Mouse (Mus musculus): ENCODE measurements at regions not wholly inside any gene's neighbourhood (a gene's known extent, or its start where the extent isn't known, plus 50 kb on each side); places are given as distances from the start of the nearest gene placed in this dataset.

- H3K4me1 ChIP-seq (replicated peaks; ENCODE audit: control insufficient read depth, insufficient read depth, low read length) = no peaks in the 10 kb centered on the region
- 43% methylated on average over 2 of the region's 2 CpGs for WGBS
Observed at GRCm38 (mm10) chr6:44092336-44092735, 426.3 kb upstream of the Tpk1 start.

GRCm38 (mm10) chr6:44081922-44082552 lies 416.0 kb upstream of the Tpk1 start:
- Histone ChIP-seq H3K36me3 (ENCODE audit: control insufficient read depth, insufficient read depth) (no peaks in the 10 kb centered on the region), H3K9ac (replicated peaks; ENCODE audit: low read depth, low read length) (no peak overlapping the region), H3K27ac (ENCODE audit: low read length) (no peak overlapping the region), H3K9me3 (ENCODE audit: control insufficient read depth, low read length) (no peaks in the 10 kb centered on the region), H3K4me3 (replicated peaks; ENCODE audit: low read length) (no peak overlapping the region), H3K4me1 (replicated peaks; ENCODE audit: control insufficient read depth, insufficient read depth, low read length) (no peaks in the 10 kb centered on the region), H3K4me2 (ENCODE audit: low read length) (no peak overlapping the region), H3K27me3 (replicated peaks; ENCODE audit: control insufficient read depth, insufficient read depth, low read length) (no peaks in the 10 kb centered on the region)
- WGBS = 83% methylated on average over 2 of the region's 2 CpGs
- ATAC-seq = peak; percentile 64; the same call in 1 of the 2 replicates

More at GRCm38 (mm10) chr6:44092336-44092735, 426.3 kb upstream of the Tpk1 start:
- Histone ChIP-seq H3K4me2 (ENCODE audit: low read length) (no peak overlapping the region), H3K9me3 (ENCODE audit: control insufficient read depth, low read length) (no peaks in the 10 kb centered on the region), H3K27ac (ENCODE audit: low read length) (no peak overlapping the region), H3K36me3 (ENCODE audit: control insufficient read depth, insufficient read depth) (no peaks in the 10 kb centered on the region), H3K4me3 (replicated peaks; ENCODE audit: low read length) (no peak overlapping the region), H3K27me3 (replicated peaks; ENCODE audit: control insufficient read depth, insufficient read depth, low read length) (no peaks in the 10 kb centered on the region), H3K9ac (replicated peaks; ENCODE audit: low read depth, low read length) (no peak overlapping the region)
- no peak for ATAC-seq

DNA sequence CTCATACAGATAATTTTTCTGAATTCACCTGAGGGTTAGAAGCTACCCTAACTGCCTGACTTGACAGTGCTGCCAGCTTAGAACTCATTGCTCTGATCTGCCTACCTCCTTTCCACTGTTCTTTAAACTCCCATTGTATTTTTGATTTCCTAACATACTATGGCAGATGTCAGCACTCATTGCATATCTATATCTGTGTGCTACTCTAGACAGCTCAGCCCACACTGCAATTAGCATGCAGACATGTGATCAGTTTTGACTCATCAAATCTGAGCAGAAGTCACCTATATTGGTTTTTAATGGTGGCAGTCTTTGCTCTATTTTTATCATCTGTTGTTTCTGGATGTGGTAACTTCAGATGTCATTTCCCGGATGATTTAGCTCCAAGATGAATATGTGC lies 407.0 kb upstream of the Tpk1 start:
- Histone ChIP-seq H3K4me2 (ENCODE audit: low read length) (no peak overlapping the region), H3K9ac (replicated peaks; ENCODE audit: low read depth, low read length) (no peak overlapping the region), H3K4me3 (replicated peaks; ENCODE audit: low read length) (no peak overlapping the region), H3K9me3 (ENCODE audit: control insufficient read depth, low read length) (no peaks in the 10 kb centered on the region), H3K27ac (ENCODE audit: low read length) (no peak overlapping the region), H3K4me1 (replicated peaks; ENCODE audit: control insufficient read depth, insufficient read depth, low read length) (no peaks in the 10 kb centered on the region), H3K27me3 (replicated peaks; ENCODE audit: control insufficient read depth, insufficient read depth, low read length) (no peaks in the 10 kb centered on the region), H3K36me3 (ENCODE audit: control insufficient read depth, insufficient read depth) (no peaks in the 10 kb centered on the region)
- WGBS = 86% methylated on average over 1 of the region's 1 CpGs
- ATAC-seq = peak; percentile 38

GRCm38 (mm10) chr6:44067841-44068240 lies 401.8 kb upstream of the Tpk1 start:
- Histone ChIP-seq H3K4me1 (replicated peaks; ENCODE audit: control insufficient read depth, insufficient read depth, low read length) (no peaks in the 10 kb centered on the region), H3K27me3 (replicated peaks; ENCODE audit: control insufficient read depth, insufficient read depth, low read length) (no peaks in the 10 kb centered on the region), H3K27ac (ENCODE audit: low read length) (no peak overlapping the region), H3K4me3 (replicated peaks; ENCODE audit: low read length) (no peak overlapping the region), H3K36me3 (ENCODE audit: control insufficient read depth, insufficient read depth) (no peaks in the 10 kb centered on the region), H3K4me2 (ENCODE audit: low read length) (no peak overlapping the region), H3K9me3 (ENCODE audit: control insufficient read depth, low read length) (no peaks in the 10 kb centered on the region), H3K9ac (replicated peaks; ENCODE audit: low read depth, low read length) (no peak overlapping the region)
- ATAC-seq = no peak
- 87% methylated on average over 1 of the region's 1 CpGs for WGBS
